Comparison of ENCODE assay signal across 8 mouse cellular contexts in the genomic region with DNA sequence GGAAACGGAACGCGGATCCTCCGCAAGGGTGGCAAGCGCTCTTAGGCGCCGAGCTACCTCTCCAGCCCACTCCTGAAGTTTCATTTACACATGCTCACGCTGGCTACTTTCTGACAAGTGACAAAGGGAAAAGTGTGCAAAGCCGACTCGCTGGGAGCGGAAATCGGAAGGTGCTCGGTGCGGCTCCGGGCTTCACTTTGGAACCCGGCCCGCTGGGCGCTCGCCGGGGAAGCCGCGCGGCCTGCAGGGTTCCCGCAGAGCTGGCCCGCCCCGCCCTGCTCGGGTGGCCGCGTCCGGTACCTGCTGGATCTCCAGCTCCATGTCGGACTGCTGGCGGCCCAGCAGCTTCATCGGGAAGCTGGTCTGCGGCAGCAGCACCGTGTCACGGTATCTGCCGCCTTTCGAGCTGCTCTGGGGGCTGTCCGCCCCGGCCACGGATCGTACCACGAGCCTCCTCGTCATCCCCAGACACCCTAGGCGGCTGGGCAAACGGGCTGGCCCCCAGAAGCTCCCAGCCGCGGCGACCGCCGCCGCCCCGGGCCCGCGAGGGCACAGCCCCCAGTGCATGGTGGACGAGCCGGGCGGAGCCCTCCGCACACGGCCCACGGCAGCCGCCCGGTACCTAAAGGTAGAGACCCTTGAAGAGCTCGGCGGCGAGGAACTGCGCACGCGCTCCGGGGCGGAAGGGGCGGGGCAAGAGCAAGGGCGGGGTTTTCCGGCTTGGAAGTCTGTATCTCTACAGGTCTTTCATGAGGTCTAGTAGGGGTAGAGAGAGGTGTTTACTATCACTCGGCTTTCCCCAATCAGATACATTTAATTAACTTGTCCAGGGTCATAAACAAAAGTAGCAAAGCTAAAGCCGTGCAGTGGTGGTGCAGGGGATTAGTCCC. TPM values are rescaled to one million over a fixed set of nuclear protein-coding genes. Genes with fewer than 3 reads are reported as not detected.
DNase-seq lines count a peak whose midpoint lies in the region; ATAC-seq lines count a peak whose summit lies in the region.

Gene Iars2 (minus strand): TSS at position 676 of the 890 bp plus-strand sequence.

- peak within 1 kb of the TSS; percentile 77 for H3K4me2 ChIP-seq in heart, embryonic 15.5 days
- peak within 1 kb of the TSS; percentile 77 for H3K4me2 ChIP-seq in liver, embryonic 15.5 days
- H3K4me2 ChIP-seq in neural tube, embryonic 12.5 days (replicated peaks): peak within 1 kb of the TSS; percentile 76

- H3K9me3 ChIP-seq in forebrain, embryonic 10.5 days: no peaks in the 10 kb centered on the region
- H3K9me3 ChIP-seq in heart, embryonic 15.5 days (replicated peaks): no peaks in the 10 kb centered on the region
- no peaks in the 10 kb centered on the region for H3K9me3 ChIP-seq in liver, embryonic 15.5 days (replicated peaks)
- no peaks in the 10 kb centered on the region for H3K9me3 ChIP-seq in neural tube, embryonic 12.5 days

- H3K27me3 ChIP-seq in forebrain, embryonic 10.5 days (ENCODE audit: poor library complexity, severe bottlenecking): no peaks in the 10 kb centered on the region
- H3K27me3 ChIP-seq in heart, embryonic 15.5 days: no peaks in the 10 kb centered on the region
- no peaks in the 10 kb centered on the region for H3K27me3 ChIP-seq in liver, embryonic 15.5 days
- no peaks in the 10 kb centered on the region for H3K27me3 ChIP-seq in neural tube, embryonic 12.5 days (replicated peaks)

- under 1% methylated on average over 76 of the region's 76 CpGs for WGBS in forebrain, embryonic 10.5 days
- under 1% methylated on average over 68 of the region's 76 CpGs for WGBS in heart, embryonic 15.5 days
- under 1% methylated on average over 76 of the region's 76 CpGs for WGBS in liver, embryonic 15.5 days (ENCODE audit: insufficient replicate concordance)
- under 1% methylated on average over 76 of the region's 76 CpGs for WGBS in neural tube, embryonic 12.5 days

- DNase-seq in c-Kit-negative CD71-positive TER-119-positive erythroid progenitor cells, embryonic 14.5 days (ENCODE audit: low read depth, low spot score): peak; percentile 82
- peak; percentile 93 for DNase-seq in forebrain, embryonic 10.5 days (ENCODE audit: extremely low spot score, low spot score)
- DNase-seq in kidney, postnatal 36 days: peak; percentile 91 to 96
- DNase-seq in telencephalon, adult 2 months (ENCODE audit: low read depth, low spot score): peak; percentile 64

- H3K4me1 ChIP-seq in forebrain, embryonic 10.5 days: peaks cover 41% of the 10 kb centered on the region
- H3K4me1 ChIP-seq in heart, embryonic 15.5 days (replicated peaks): peaks cover 27% of the 10 kb centered on the region
- H3K4me1 ChIP-seq in liver, embryonic 15.5 days (replicated peaks): peaks cover 42% of the 10 kb centered on the region
- H3K4me1 ChIP-seq in neural tube, embryonic 12.5 days: peaks cover 14% of the 10 kb centered on the region

- peak; percentile 74 for ATAC-seq in CD4-positive, CD25-positive, alpha-beta regulatory T cell, adult 4 months
- ATAC-seq in heart, embryonic 15.5 days (replicated peaks; ENCODE audit: insufficient number of reproducible peaks, insufficient read depth, low FRiP score, low read depth): peak; percentile 86
- ATAC-seq in liver, embryonic 15.5 days (ENCODE audit: insufficient read depth): peak; percentile 89
- peak; percentile 87 for ATAC-seq in neural tube, embryonic 12.5 days (ENCODE audit: low FRiP score, low read depth)

- H3K9ac ChIP-seq in heart, embryonic 15.5 days: peak within 1 kb of the TSS; percentile 77
- peak within 1 kb of the TSS; percentile 86 for H3K9ac ChIP-seq in liver, embryonic 15.5 days
- peak within 1 kb of the TSS; percentile 87 for H3K9ac ChIP-seq in neural tube, embryonic 12.5 days

- peaks cover 32% of the 10 kb centered on the region for H3K36me3 ChIP-seq in forebrain, embryonic 10.5 days (replicated peaks)
- peaks cover 27% of the 10 kb centered on the region for H3K36me3 ChIP-seq in heart, embryonic 15.5 days
- peaks cover 30% of the 10 kb centered on the region for H3K36me3 ChIP-seq in liver, embryonic 15.5 days (replicated peaks)
- H3K36me3 ChIP-seq in neural tube, embryonic 12.5 days: peaks cover 20% of the 10 kb centered on the region

- peak within 1 kb of the TSS; percentile 95 for H3K4me3 ChIP-seq in forebrain, embryonic 10.5 days
- H3K4me3 ChIP-seq in heart, embryonic 15.5 days: peak within 1 kb of the TSS; percentile 67
- H3K4me3 ChIP-seq in liver, embryonic 15.5 days (replicated peaks): peak within 1 kb of the TSS; percentile 75
- H3K4me3 ChIP-seq in neural tube, embryonic 12.5 days: peak within 1 kb of the TSS; percentile 89

- H3K27ac ChIP-seq in forebrain, embryonic 10.5 days: peak within 1 kb of the TSS; percentile 96
- peak within 1 kb of the TSS; percentile 93 for H3K27ac ChIP-seq in heart, embryonic 15.5 days
- H3K27ac ChIP-seq in liver, embryonic 15.5 days (replicated peaks): peak within 1 kb of the TSS; percentile 89
- peak within 1 kb of the TSS; percentile 75 for H3K27ac ChIP-seq in neural tube, embryonic 12.5 days

RNA-seq across cellular contexts. Expression of gene Iars2, which starts in this region (rescaled TPM):
- 10 to 100 TPM in 1 of 2 experiments, 1 to 10 TPM in 1; 5.3 to 11.6 TPM for polyA plus RNA-seq in CD4-positive, CD25-positive, alpha-beta regulatory T cell, adult 4 months (2017; shearing (Covaris generic))
- polyA plus RNA-seq in forebrain, embryonic 10.5 days (2016; fragmentation: Nextera tagmentation; extraction: Ambion mirVana): 27.7 and 30.6 TPM in 2 replicates
- polyA plus RNA-seq in heart, embryonic 15.5 days (2015; fragmentation: Nextera tagmentation; extraction: Ambion mirVana): 35.5 and 36.8 TPM in 2 replicates
- polyA plus RNA-seq in liver, embryonic 15.5 days (2015; fragmentation: Nextera tagmentation; extraction: Ambion mirVana): 17.3 and 18.9 TPM in 2 replicates
- polyA plus RNA-seq in neural tube, embryonic 12.5 days (2016; fragmentation: Nextera tagmentation; extraction: Ambion mirVana): 20.9 and 25.5 TPM in 2 replicates

Comparison
In these comparisons a context has a peak if more than half of its experiments do, and no peak if none do; other contexts are left out.
1. Peak in every context shown above with its lines: DNase-seq, ATAC-seq, H3K4me3 ChIP-seq and H3K27ac ChIP-seq.